Mouse (Mus musculus) MEL (cell line): ENCODE measurements around the gene Ccdc85c. TPM values are rescaled to one million over a fixed set of nuclear protein-coding genes. Genes with fewer than 3 reads are reported as not detected.

Source experiments
- DNase-seq: peaks from one replicate; pipeline ENCODE4 v3.0.0; 2011; ENCODE audit warnings: low read depth, low spot score
- H3K27ac ChIP-seq: 2 replicates; pipeline ENCODE4 v1.5.1; 2012; ENCODE audit warnings: low read depth, mild to moderate bottlenecking, control low read depth, low read length, moderate library complexity; ENCODE audit not compliant: control insufficient read depth
- H3K27me3 ChIP-seq, 2 experiments: fragments of 150-350 bp in 1 of 2; sonication (generic) in 1 of 2; 2 replicates each; pipeline ENCODE4 v1.6.1; 2012; ENCODE audit warnings: low read length in 2 of 2, mild to moderate bottlenecking in 2 of 2, improper control_type of control experiment in 1 of 2, moderate library complexity in 1 of 2; ENCODE audit not compliant: insufficient read depth in 2 of 2, control insufficient read depth in 1 of 2
- H3K36me3 ChIP-seq, 2 experiments: 2 replicates each; pipeline ENCODE4 v1.6.1; 2012 to 2014; ENCODE audit warnings: low read length in 2 of 2, improper control_type of control experiment in 1 of 2, inconsistent platforms in 1 of 2, mild to moderate bottlenecking in 1 of 2; ENCODE audit not compliant: insufficient read depth in 2 of 2, control insufficient read depth in 1 of 2
- H3K4me1 ChIP-seq, 2 experiments: fragments of 150-350 bp in 1 of 2; sonication (generic) in 1 of 2; 2 replicates each; pipeline ENCODE4 v1.6.1; 2012; ENCODE audit warnings: low read length in 2 of 2, improper control_type of control experiment in 1 of 2, mild to moderate bottlenecking in 1 of 2; ENCODE audit not compliant: insufficient read depth in 2 of 2, control insufficient read depth in 1 of 2
- H3K4me3 ChIP-seq, 2 experiments: fragments of 150-350 bp in 1 of 2; sonication (generic) in 1 of 2; 2 replicates each; pipeline ENCODE4 v1.5.1; 2012; ENCODE audit warnings: low read depth in 2 of 2, low read length in 2 of 2, mild to moderate bottlenecking in 2 of 2, moderate library complexity in 2 of 2, control low read depth in 1 of 2, improper control_type of control experiment in 1 of 2; ENCODE audit not compliant: control insufficient read depth in 1 of 2, insufficient read depth in 1 of 2
- H3K79me2 ChIP-seq: 2 replicates; pipeline ENCODE4 v1.6.1; 2012; ENCODE audit warnings: mild to moderate bottlenecking, low read length, moderate library complexity; ENCODE audit not compliant: control insufficient read depth, poor library complexity, insufficient read depth
- H3K9ac ChIP-seq: 2 replicates; pipeline ENCODE4 v1.6.1; 2012; ENCODE audit warnings: low read depth, mild to moderate bottlenecking, control low read depth, low read length, moderate library complexity; ENCODE audit not compliant: control insufficient read depth, poor library complexity, severe bottlenecking
- H3K9me3 ChIP-seq: fragments of 150-350 bp; sonication (generic); replicated peaks from 2 replicates; pipeline ENCODE4 v1.6.1; 2012; ENCODE audit warnings: mild to moderate bottlenecking, low read length, improper control_type of control experiment, moderate library complexity; ENCODE audit not compliant: insufficient read depth
- BHLHE40 ChIP-seq: IDR thresholded peaks from 2 replicates; pipeline ENCODE4 v1.6.1; 2012; ENCODE audit warnings: low read depth, mild to moderate bottlenecking, inconsistent platforms, low read length, improper control_type of control experiment, borderline replicate concordance
- CHD1 ChIP-seq: IDR thresholded peaks from 2 replicates; pipeline ENCODE4 v1.6.1; 2012; ENCODE audit warnings: low read depth, mild to moderate bottlenecking, inconsistent platforms, low read length, improper control_type of control experiment
- CHD2 ChIP-seq: IDR thresholded peaks from 2 replicates; pipeline ENCODE4 v1.6.1; 2011; ENCODE audit warnings: low read length, improper control_type of control experiment
- CTCF ChIP-seq, 3 experiments: IDR thresholded peaks in 2 of 3; conservative IDR thresholded peaks in 1 of 3; 2 replicates each; pipeline ENCODE4 v1.5.1; 2011 to 2012; ENCODE audit warnings: low read length in 3 of 3, low read depth in 2 of 3, mild to moderate bottlenecking in 2 of 3, improper control_type of control experiment in 1 of 3, inconsistent platforms in 1 of 3, mixed read lengths in 1 of 3, moderate library complexity in 1 of 3; ENCODE audit not compliant: control insufficient read depth in 1 of 3, insufficient read depth in 1 of 3, poor library complexity in 1 of 3, severe bottlenecking in 1 of 3
- E2F4 ChIP-seq: IDR thresholded peaks from 2 replicates; pipeline ENCODE4 v1.6.1; 2011; ENCODE audit warnings: low read depth, low read length, improper control_type of control experiment, borderline replicate concordance
- ELF1 ChIP-seq: IDR thresholded peaks from 2 replicates; pipeline ENCODE4 v1.6.1; 2014; ENCODE audit warnings: low read depth, mild to moderate bottlenecking, inconsistent platforms, low read length, improper control_type of control experiment, moderate library complexity
- EP300 ChIP-seq, 2 experiments: IDR thresholded peaks; 2 replicates each; pipeline ENCODE4 v1.6.1; 2011; ENCODE audit warnings: improper control_type of control experiment in 2 of 2, low read length in 2 of 2, low read depth in 1 of 2, mild to moderate bottlenecking in 1 of 2
- JUND ChIP-seq: IDR thresholded peaks from 2 replicates; pipeline ENCODE4 v1.6.1; 2011; ENCODE audit warnings: low read depth, mild to moderate bottlenecking, improper control_type of control experiment, low read length
- KAT2A ChIP-seq: conservative IDR thresholded peaks from 2 replicates; pipeline ENCODE4 v1.6.1; 2012; ENCODE audit warnings: low read depth, low read length, improper control_type of control experiment, inconsistent platforms
- MAFK ChIP-seq: IDR thresholded peaks from 2 replicates; pipeline ENCODE4 v1.6.1; 2011; ENCODE audit warnings: low read depth, mild to moderate bottlenecking, low read length, improper control_type of control experiment, borderline replicate concordance
- MAZ ChIP-seq: IDR thresholded peaks from 2 replicates; pipeline ENCODE4 v1.6.1; 2012; ENCODE audit warnings: low read depth, mild to moderate bottlenecking, inconsistent platforms, low read length, improper control_type of control experiment
- POLR2A ChIP-seq, 2 experiments: IDR thresholded peaks; 2 replicates each; pipeline ENCODE4 v1.6.1; 2011 to 2012; ENCODE audit warnings: low read length in 2 of 2, mild to moderate bottlenecking in 2 of 2, control low read depth in 1 of 2, improper control_type of control experiment in 1 of 2, low read depth in 1 of 2, moderate library complexity in 1 of 2; ENCODE audit not compliant: control insufficient read depth in 1 of 2, insufficient read depth in 1 of 2, poor library complexity in 1 of 2
- POLR2AphosphoS2 ChIP-seq: IDR thresholded peaks from 2 replicates; pipeline ENCODE4 v1.6.1; 2011; ENCODE audit warnings: low read length, improper control_type of control experiment
- POLR2AphosphoS5 ChIP-seq: IDR thresholded peaks from 2 replicates; pipeline ENCODE4 v1.6.1; 2012; ENCODE audit warnings: low read depth, borderline replicate concordance, mild to moderate bottlenecking, inconsistent platforms, low read length, moderate library complexity, mixed read lengths
- RAD21 ChIP-seq: IDR thresholded peaks from 2 replicates; pipeline ENCODE4 v1.6.1; 2011; ENCODE audit warnings: mild to moderate bottlenecking, low read depth, low read length, improper control_type of control experiment
- RCOR1 ChIP-seq: IDR thresholded peaks from 2 replicates; pipeline ENCODE4 v1.6.1; 2012; ENCODE audit warnings: low read depth, mild to moderate bottlenecking, inconsistent platforms, low read length, improper control_type of control experiment
- SMC3 ChIP-seq: IDR thresholded peaks from 2 replicates; pipeline ENCODE4 v1.6.1; 2011; ENCODE audit warnings: low read depth, low read length, improper control_type of control experiment
- TAL1 ChIP-seq: IDR thresholded peaks from 2 replicates; pipeline ENCODE4 v1.6.1; 2012; ENCODE audit warnings: mild to moderate bottlenecking, inconsistent platforms, low read length, moderate library complexity, mixed read lengths
- TBP ChIP-seq: IDR thresholded peaks from 2 replicates; pipeline ENCODE4 v1.8.0; 2011; ENCODE audit warnings: low read depth, low read length, improper control_type of control experiment
- UBTF ChIP-seq: IDR thresholded peaks from 2 replicates; pipeline ENCODE4 v1.6.1; 2012; ENCODE audit warnings: low read depth, mild to moderate bottlenecking, inconsistent platforms, low read length, improper control_type of control experiment, moderate library complexity, borderline replicate concordance; ENCODE audit not compliant: insufficient read depth
- USF1 ChIP-seq: IDR thresholded peaks from 2 replicates; pipeline ENCODE4 v1.6.1; 2014; ENCODE audit warnings: low read depth, mild to moderate bottlenecking, inconsistent platforms, low read length, improper control_type of control experiment, moderate library complexity
- USF2 ChIP-seq, 2 experiments: IDR thresholded peaks; 2 replicates each; pipeline ENCODE4 v1.6.1; 2011 to 2012; ENCODE audit warnings: improper control_type of control experiment in 2 of 2, low read length in 2 of 2, borderline replicate concordance in 1 of 2, inconsistent platforms in 1 of 2, low read depth in 1 of 2, mild to moderate bottlenecking in 1 of 2; ENCODE audit not compliant: insufficient read depth in 1 of 2
- ZMIZ1 ChIP-seq: IDR thresholded peaks from 2 replicates; pipeline ENCODE4 v1.6.1; 2012; ENCODE audit warnings: low read depth, mild to moderate bottlenecking, inconsistent platforms, low read length, improper control_type of control experiment, moderate library complexity
- ZNF384 ChIP-seq: IDR thresholded peaks from 2 replicates; pipeline ENCODE4 v1.6.1; 2012; ENCODE audit warnings: low read depth, mild to moderate bottlenecking, inconsistent platforms, low read length, improper control_type of control experiment
- polyA plus RNA-seq, 2 experiments: library from polyadenylated mRNA; stranded (reverse) in 1 of 2; unstranded in 1 of 2; fragments of >175 nt in 1 of 2; fragments of >200 nt in 1 of 2; gene quantifications; 2 replicates each; pipeline versions ENCODE4 v1.2.1 to v1.2.4; 2012; ENCODE audit warnings: low replicate concordance in 2 of 2, low read depth in 1 of 2; ENCODE audit not compliant: insufficient read length in 2 of 2, insufficient read depth in 1 of 2, missing spikeins in 1 of 2
- total RNA-seq: library from RNA; depleted of rRNA; stranded (reverse); fragments of 300-350 nt; gene quantifications from 2 replicates; pipeline ENCODE4 v1.2.3, GENCODE M21; 2012

The Ccdc85c gene
- total and polyA plus RNA-seq, 3 experiments, result 19.8 to 24.8 TPM; not detected in 1

- H3K4me1 ChIP-seq, result no peaks in the 10 kb centered on the region
- no peak overlapping the region for H3K9ac ChIP-seq
- no peaks in the 10 kb centered on the region for H3K27me3 ChIP-seq
- H3K9me3 ChIP-seq, result no peaks in the 10 kb centered on the region
- no peak overlapping the region for H3K27ac ChIP-seq
- TF ChIP-seq ELF1 (no peak), POLR2AphosphoS2 (no peak), CHD1 (no peak), POLR2A (IDR thresholded peaks at IDR 0.05; ENCODE audit: control insufficient read depth in 1 of 2, insufficient read depth in 1 of 2, low read depth in 1 of 2, low read length in 2 of 2, poor library complexity in 1 of 2) (no peak), MAZ (no peak), TAL1 (no peak), CTCF (IDR thresholded peaks at IDR 0.05 in 2 of 3, conservative IDR thresholded peaks at IDR 0.05 in 1 of 3; ENCODE audit: control insufficient read depth in 1 of 3, insufficient read depth in 1 of 3, low read depth in 2 of 3, low read length in 3 of 3, poor library complexity in 1 of 3, severe bottlenecking in 1 of 3) (no peak), RCOR1 (no peak), ZNF384 (no peak), JUND (no peak), USF1 (no peak), BHLHE40 (no peak), TBP (no peak), CHD2 (no peak), SMC3 (no peak)
- DNase-seq, result no peak
- H3K79me2 ChIP-seq, result no peaks in the 10 kb centered on the region; the same call in 1 of the 2 replicates
- no peaks in the 10 kb centered on the region for H3K36me3 ChIP-seq
- no peak overlapping the region for H3K4me3 ChIP-seq
These were observed 40.2 kb downstream of the Ccdc85c start for GRCm38 (mm10) chr12:108234832-108235602.

DNA sequence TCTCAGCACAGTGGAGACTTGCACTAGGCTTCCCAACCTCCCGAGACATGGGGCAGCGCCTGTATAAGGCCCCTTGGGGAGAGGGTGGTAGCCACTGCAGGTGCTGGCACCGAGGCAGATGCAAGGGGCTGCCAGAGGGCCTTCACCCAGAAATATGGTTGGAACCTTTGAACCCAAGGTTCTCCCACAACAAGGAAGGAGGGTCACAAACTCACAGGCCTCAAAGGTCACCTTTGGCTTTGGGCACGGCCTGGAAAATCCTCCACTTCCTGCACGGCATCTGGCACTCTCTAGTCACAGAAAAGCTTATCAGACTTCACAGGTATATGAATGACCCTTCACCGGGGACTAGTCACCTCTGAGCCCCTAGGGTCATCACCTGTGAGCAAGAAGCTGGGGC is 41.5 kb downstream of the Ccdc85c start:
- Histone ChIP-seq H3K9me3 (no peaks in the 10 kb centered on the region), H3K9ac (no peak overlapping the region), H3K79me2 (no peaks in the 10 kb centered on the region; the same call in 1 of the 2 replicates), H3K27me3 (no peaks in the 10 kb centered on the region), H3K36me3 (no peaks in the 10 kb centered on the region), H3K27ac (no peak overlapping the region), H3K4me1 (no peaks in the 10 kb centered on the region), H3K4me3 (no peak overlapping the region)
- TF ChIP-seq MAFK (no peak), POLR2AphosphoS2 (no peak), POLR2AphosphoS5 (no peak), KAT2A (no peak), USF1 (no peak), SMC3 (no peak), RCOR1 (no peak), EP300 (IDR thresholded peaks at IDR 0.05; ENCODE audit: low read depth in 1 of 2, low read length in 2 of 2) (no peak), UBTF (no peak), JUND (no peak), CTCF (IDR thresholded peaks at IDR 0.05 in 2 of 3, conservative IDR thresholded peaks at IDR 0.05 in 1 of 3; ENCODE audit: control insufficient read depth in 1 of 3, insufficient read depth in 1 of 3, low read depth in 2 of 3, low read length in 3 of 3, poor library complexity in 1 of 3, severe bottlenecking in 1 of 3) (no peak), ELF1 (no peak), ZNF384 (no peak), CHD1 (no peak), USF2 (IDR thresholded peaks at IDR 0.05; ENCODE audit: borderline replicate concordance in 1 of 2, insufficient read depth in 1 of 2, low read depth in 1 of 2, low read length in 2 of 2) (no peak), E2F4 (no peak), RAD21 (no peak), ZMIZ1 (no peak), POLR2A (IDR thresholded peaks at IDR 0.05; ENCODE audit: control insufficient read depth in 1 of 2, insufficient read depth in 1 of 2, low read depth in 1 of 2, low read length in 2 of 2, poor library complexity in 1 of 2) (no peak)
- DNase-seq, result no peak
